Mouse (Mus musculus): Measurements from ENCODE around the gene Gm1673.

GRCm38 (mm10) chr5:34014652-34015051, 31.4 kb downstream of the Gm1673 start:
- TF ChIP-seq FLI1 (IDR thresholded peaks at IDR 0.05; ENCODE audit: low read length) (no peak), GATA1 (IDR thresholded peaks at IDR 0.05; ENCODE audit: borderline replicate concordance, low read length) (no peak)

Data from megakaryocyte, embryonic 14.5 days (primary cell).